Mouse (Mus musculus): Measurements from ENCODE around the gene Pycr1.

DNA sequence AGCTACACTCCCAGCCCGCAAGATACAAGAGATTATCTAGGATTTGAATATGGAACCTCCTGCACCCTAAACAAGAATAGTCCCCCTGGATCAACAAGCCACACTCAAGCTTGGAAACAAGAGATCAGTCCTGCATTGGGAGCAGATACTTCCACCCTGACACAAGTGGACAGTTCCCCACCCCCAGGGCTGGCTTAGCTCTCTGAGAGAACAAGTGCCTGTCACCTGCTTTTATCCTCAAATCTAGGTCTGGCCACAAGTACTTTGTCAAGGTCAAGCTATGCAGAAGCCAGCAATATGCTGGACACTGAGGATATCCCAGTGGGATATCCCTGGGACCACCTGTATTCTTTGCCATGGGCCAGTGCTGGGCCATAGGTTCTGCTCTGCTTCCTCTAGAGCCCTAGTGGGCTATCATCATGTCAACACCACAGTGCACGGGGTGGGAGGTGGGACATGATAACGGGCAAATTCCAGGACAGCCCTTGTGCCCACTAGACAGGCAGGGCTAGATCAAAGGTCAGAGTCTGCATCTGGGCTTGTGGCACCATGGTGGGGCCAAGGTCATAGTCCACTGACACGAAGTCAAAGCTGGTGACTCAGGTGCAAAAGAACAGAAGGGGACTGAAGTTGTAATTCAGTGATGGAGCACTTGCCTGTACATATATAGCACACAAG lies 26.8 kb downstream of the Pycr1 start:
- TF ChIP-seq POLR2A (IDR thresholded peaks at IDR 0.05; ENCODE audit: insufficient read depth, low read length) (no peak), CTCF (IDR thresholded peaks at IDR 0.05; ENCODE audit: low read depth, low read length) (no peak), EP300 (IDR thresholded peaks at IDR 0.05; ENCODE audit: insufficient read depth, low read depth, low read length) (no peak)

Data from ES-Bruce4 (cell line).